Mouse (Mus musculus) heart, embryonic 13.5 days (tissue): Measurements from ENCODE around the gene Ube2k. TPM values are rescaled to one million over a fixed set of nuclear protein-coding genes. Genes with fewer than 3 reads are reported as not detected.

Experiments used
- polyA plus RNA-seq: library from polyadenylated mRNA; unstranded; fragments of >200 nt; fragmentation: Nextera tagmentation; extraction: Ambion mirVana; gene quantifications from 2 replicates; pipeline ENCODE4 v1.2.1, GENCODE M21; 2015

Ube2k gene
- polyA plus RNA-seq, 1 experiment from 2014 or later: 124 TPM

Other genes starting within 250 kb of the Ube2k start
- gene Rfc1, start 201.6 kb upstream of the Ube2k start, polyA plus RNA-seq: 57.9 and 59.3 TPM in 2 replicates
- gene Klb, start 188.9 kb upstream of the Ube2k start, polyA plus RNA-seq: 0.09 and 0.51 TPM in 2 replicates
- gene Rpl9, start 145.8 kb upstream of the Ube2k start, polyA plus RNA-seq: 607 and 662 TPM in 2 replicates
- 50.2 and 58.5 TPM in 2 replicates for gene Lias, start 145.7 kb upstream of the Ube2k start, polyA plus RNA-seq
- 62.6 and 64.7 TPM in 2 replicates for gene Ugdh, start 101.3 kb upstream of the Ube2k start, polyA plus RNA-seq
- 1.9 TPM in 1 of 2 replicates, not detected in the other for gene Gm43552, start 44.4 kb upstream of the Ube2k start, polyA plus RNA-seq
- 100 and 101 TPM in 2 replicates for gene Smim14, start within 50 bp of the Ube2k start, polyA plus RNA-seq
- 32.5 and 33.5 TPM in 2 replicates for gene Pds5a, start 161.0 kb downstream of the Ube2k start, polyA plus RNA-seq
- 15.4 and 15.9 TPM in 2 replicates for gene N4bp2, start 226.3 kb downstream of the Ube2k start, polyA plus RNA-seq